Mouse (Mus musculus) limb, embryonic 14.5 days (tissue): ENCODE measurements around the gene Nav2. TPM values are rescaled to one million over a fixed set of nuclear protein-coding genes. Genes with fewer than 3 reads are reported as not detected.

Source experiments
- ATAC-seq: fragments of 200-750 bp; cut with Nextera tagmentation; 2 replicates; pipeline ENCODE4 v1.8.0; 2017; ENCODE audit warnings: low read depth, moderate number of reproducible peaks, moderate TSS enrichment; ENCODE audit not compliant: low FRiP score
- DNase-seq: peaks from one replicate; pipeline ENCODE4 v3.0.0-alpha.2; 2015; ENCODE audit warnings: low spot score
- H3K27ac ChIP-seq: fragments of 300-500 bp; sonication (generic); replicated peaks from 2 replicates; pipeline ENCODE4 v1.5.1; 2014; ENCODE audit warnings: low read depth, mild to moderate bottlenecking, low read length, moderate library complexity, mixed read lengths
- H3K27me3 ChIP-seq: fragments of 300-500 bp; sonication (generic); 2 replicates; pipeline ENCODE4 v1.6.1; 2014; ENCODE audit warnings: low read length, mixed read lengths; ENCODE audit not compliant: control insufficient read depth, insufficient read depth
- H3K36me3 ChIP-seq: fragments of 300-500 bp; sonication (generic); 2 replicates; pipeline ENCODE4 v1.6.1; 2014; ENCODE audit warnings: mild to moderate bottlenecking, low read length, moderate library complexity, mixed read lengths; ENCODE audit not compliant: control insufficient read depth, insufficient read depth
- H3K4me1 ChIP-seq: fragments of 300-500 bp; sonication (generic); 2 replicates; pipeline ENCODE4 v1.6.1; 2014; ENCODE audit warnings: antibody characterized with exemption, low read length, mixed read lengths; ENCODE audit not compliant: control insufficient read depth, insufficient read depth
- H3K4me2 ChIP-seq: fragments of 300-500 bp; sonication (generic); replicated peaks from 2 replicates; pipeline ENCODE4 v1.6.1; 2014; ENCODE audit warnings: low read depth, mild to moderate bottlenecking, low read length, moderate library complexity; ENCODE audit not compliant: severe bottlenecking
- H3K4me3 ChIP-seq: fragments of 300-500 bp; sonication (generic); replicated peaks from 2 replicates; pipeline ENCODE4 v1.5.1; 2014; ENCODE audit warnings: low read length
- H3K9ac ChIP-seq: fragments of 300-500 bp; sonication (generic); 2 replicates; pipeline ENCODE4 v1.6.1; 2014; ENCODE audit warnings: mild to moderate bottlenecking, low read depth, low read length, moderate library complexity; ENCODE audit not compliant: severe bottlenecking
- H3K9me3 ChIP-seq: fragments of 300-500 bp; sonication (generic); 2 replicates; pipeline ENCODE4 v1.6.1; 2016; ENCODE audit warnings: low read length; ENCODE audit not compliant: control insufficient read depth
- POLR2A ChIP-seq: fragments of 200-500 bp; IDR thresholded peaks from 2 replicates; pipeline ENCODE4 v1.8.0; 2012; ENCODE audit warnings: inconsistent platforms, mild to moderate bottlenecking, moderate library complexity, borderline replicate concordance; ENCODE audit not compliant: insufficient read depth, insufficient read length; ENCODE audit errors: extremely low read depth
- WGBS: fragments of 180-500 bp; shearing (Covaris S2); extraction: QIAGEN DNeasy Blood & Tissue Kit; methylation state at CpG from one replicate; pipeline ENCODE4 v1.1.7; 2014; 5-methylcytosine and 5-hydroxymethylcytosine counted together
- polyA plus RNA-seq, 2 experiments: library from polyadenylated mRNA; depleted of rRNA in 1 of 2; stranded (reverse) in 1 of 2; unstranded in 1 of 2; fragments of >200 nt; fragmentation: Nextera tagmentation in 1 of 2; extraction: Ambion mirVana in 1 of 2; gene quantifications; 2 replicates each; pipeline versions ENCODE4 v1.2.1 to v1.2.3; 2012 to 2014

The Nav2 gene
- polyA plus RNA-seq, 2 experiments: 15.8 to 16.8 TPM

DNA sequence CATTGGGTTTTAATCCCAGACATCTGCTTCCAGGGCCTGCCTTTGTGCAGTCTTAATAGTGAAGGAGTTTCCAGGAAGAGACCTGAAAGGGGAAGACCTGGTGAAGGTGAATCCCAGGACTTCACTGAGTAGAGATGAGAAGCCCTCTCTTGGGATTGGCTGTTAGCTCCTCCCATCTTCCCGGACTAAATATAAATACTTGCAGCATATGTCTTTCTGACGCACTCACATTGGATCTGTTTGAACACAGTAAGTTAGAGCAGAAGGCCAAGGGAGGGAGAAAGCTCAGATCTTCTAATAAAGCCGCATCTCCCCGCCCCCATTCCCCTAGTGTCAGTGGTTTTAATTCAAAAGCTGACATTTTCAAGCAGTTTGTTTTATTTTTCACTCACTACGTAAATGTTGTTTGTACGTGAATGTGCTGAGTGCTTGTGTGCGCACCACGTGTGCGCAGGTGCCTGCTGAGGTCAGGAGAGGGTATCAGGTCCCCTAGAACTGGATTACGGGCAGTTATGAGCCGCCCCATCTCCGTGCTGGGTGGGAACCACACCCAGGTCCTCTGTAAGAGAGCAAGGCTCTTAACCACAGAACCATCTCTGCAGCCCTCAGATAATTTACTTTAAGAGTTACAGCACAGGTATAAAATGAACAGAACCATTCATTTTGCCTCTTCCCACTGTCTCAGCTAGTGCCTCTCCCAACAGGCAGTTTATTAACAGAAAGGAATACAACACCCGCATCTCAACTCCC, 365.6 kb downstream of the Nav2 start:
- no peak for ATAC-seq
- H3K4me3 ChIP-seq: no peak overlapping the region
- no peak overlapping the region for H3K27ac ChIP-seq
- H3K27me3 ChIP-seq: no peaks in the 10 kb centered on the region
- no peak for DNase-seq
- peaks cover 3% of the 10 kb centered on the region for H3K4me1 ChIP-seq
- H3K9me3 ChIP-seq: no peaks in the 10 kb centered on the region
- 87% methylated on average over 13 of the region's 13 CpGs for WGBS
- H3K9ac ChIP-seq: no peak overlapping the region
- TF ChIP-seq POLR2A: no peak
- no peak overlapping the region for H3K4me2 ChIP-seq
- no peaks in the 10 kb centered on the region for H3K36me3 ChIP-seq

- WGBS: 74% methylated on average over 8 of the region's 8 CpGs
- H3K9me3 ChIP-seq: no peaks in the 10 kb centered on the region
- no peaks in the 10 kb centered on the region for H3K27me3 ChIP-seq
- H3K27ac ChIP-seq: no peak overlapping the region
- ATAC-seq (no peak), DNase-seq (no peak)
- H3K4me3 ChIP-seq: no peak overlapping the region
- no peak for TF ChIP-seq POLR2A
- H3K4me2 ChIP-seq: no peak overlapping the region
- H3K36me3 ChIP-seq: no peaks in the 10 kb centered on the region
- H3K9ac ChIP-seq: no peak overlapping the region
- peaks cover 3% of the 10 kb centered on the region for H3K4me1 ChIP-seq
These were observed 366.2 kb downstream of the Nav2 start for GRCm38 (mm10) chr7:49274676-49275075.

GRCm38 (mm10) chr7:49276163-49276562, 367.6 kb downstream of the Nav2 start:
- no peak overlapping the region for H3K9ac ChIP-seq
- H3K4me3 ChIP-seq: no peak overlapping the region
- 57% methylated on average over 8 of the region's 8 CpGs for WGBS
- H3K4me1 ChIP-seq: peaks cover 3% of the 10 kb centered on the region
- DNase-seq (no peak), ATAC-seq (no peak)
- no peak for TF ChIP-seq POLR2A
- H3K9me3 ChIP-seq: no peaks in the 10 kb centered on the region
- no peak overlapping the region for H3K4me2 ChIP-seq
- H3K27me3 ChIP-seq: no peaks in the 10 kb centered on the region
- no peaks in the 10 kb centered on the region for H3K36me3 ChIP-seq
- H3K27ac ChIP-seq: no peak overlapping the region

DNA sequence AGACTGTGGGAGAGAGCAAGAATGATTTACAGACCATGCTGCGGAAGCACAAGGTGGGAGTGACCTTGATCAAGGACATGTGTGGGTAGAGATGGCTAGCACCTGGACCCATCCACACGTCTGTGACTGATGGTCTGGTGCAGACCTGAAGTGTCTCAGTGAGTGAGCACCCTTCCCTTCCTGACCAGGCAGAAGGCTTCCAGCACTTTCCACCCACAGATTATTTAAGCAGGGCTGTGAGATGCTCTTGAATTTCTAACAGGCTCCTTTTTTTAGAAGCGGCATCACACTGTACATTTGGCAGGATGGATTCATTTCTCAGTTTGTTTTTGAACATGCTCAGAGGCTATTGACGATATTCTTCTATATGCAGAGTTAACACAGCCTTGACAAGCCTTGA, 369.2 kb downstream of the Nav2 start:
- H3K4me3 ChIP-seq: no peak overlapping the region
- no peak for TF ChIP-seq POLR2A
- 75% methylated on average over 4 of the region's 4 CpGs for WGBS
- no peak for ATAC-seq
- DNase-seq: no peak
- no peak overlapping the region for H3K9ac ChIP-seq
- no peaks in the 10 kb centered on the region for H3K36me3 ChIP-seq
- H3K4me2 ChIP-seq: no peak overlapping the region
- H3K4me1 ChIP-seq: peaks cover 2% of the 10 kb centered on the region
- H3K27me3 ChIP-seq: no peaks in the 10 kb centered on the region
- no peaks in the 10 kb centered on the region for H3K9me3 ChIP-seq
- H3K27ac ChIP-seq: no peak overlapping the region

GRCm38 (mm10) chr7:49278531-49278930, 370.0 kb downstream of the Nav2 start:
- 54% methylated on average over 2 of the region's 2 CpGs for WGBS
- no peaks in the 10 kb centered on the region for H3K36me3 ChIP-seq
- H3K4me3 ChIP-seq: no peak overlapping the region
- no peak overlapping the region for H3K9ac ChIP-seq
- H3K27me3 ChIP-seq: no peaks in the 10 kb centered on the region
- H3K27ac ChIP-seq: no peak overlapping the region
- no peaks in the 10 kb centered on the region for H3K4me1 ChIP-seq
- DNase-seq: no peak
- no peak for TF ChIP-seq POLR2A
- no peak overlapping the region for H3K4me2 ChIP-seq
- no peaks in the 10 kb centered on the region for H3K9me3 ChIP-seq
- no peak for ATAC-seq
